Mouse (Mus musculus) CH12.LX (cell line): ENCODE data around the gene Rxfp4. TPM values are rescaled to one million over a fixed set of nuclear protein-coding genes. Genes with fewer than 3 reads are reported as not detected.

Source experiments
- DNase-seq: peaks from one replicate; pipeline ENCODE4 v3.0.0-alpha.2; 2013; ENCODE audit errors: extremely low read depth
- H3K27ac ChIP-seq: 2 replicates; pipeline ENCODE4 v1.5.1; 2012; ENCODE audit warnings: low read depth, mild to moderate bottlenecking, control low read depth, moderate library complexity; ENCODE audit not compliant: insufficient read depth
- H3K27me3 ChIP-seq: replicated peaks from 2 replicates; pipeline ENCODE3; 2012; ENCODE audit warnings: inconsistent platforms
- H3K36me3 ChIP-seq, 2 experiments: replicated peaks in 1 of 2; 2 replicates each; pipeline versions ENCODE3 to v1.6.1; 2012; ENCODE audit warnings: inconsistent platforms in 1 of 2, low read length in 1 of 2, mild to moderate bottlenecking in 1 of 2, mixed read lengths in 1 of 2, moderate library complexity in 1 of 2; ENCODE audit not compliant: control insufficient read depth in 1 of 2, insufficient read depth in 1 of 2
- H3K4me1 ChIP-seq, 2 experiments: 2 replicates each; pipeline ENCODE4 v1.6.1; 2012; ENCODE audit warnings: inconsistent platforms in 1 of 2, moderate library complexity in 1 of 2; ENCODE audit not compliant: insufficient read depth in 2 of 2, control insufficient read depth in 1 of 2
- H3K4me2 ChIP-seq: 2 replicates; pipeline ENCODE4 v1.6.1; 2012; ENCODE audit warnings: low read depth, mild to moderate bottlenecking, control low read depth; ENCODE audit not compliant: poor library complexity, insufficient read depth, severe bottlenecking
- H3K4me3 ChIP-seq, 3 experiments: fragments of 150-350 bp in 1 of 3; sonication (generic) in 1 of 3; replicated peaks in 1 of 3; 2 replicates each; pipeline versions ENCODE3 to v1.5.1; 2011 to 2012; ENCODE audit warnings: low read depth in 2 of 3, low read length in 2 of 3, mild to moderate bottlenecking in 2 of 3, moderate library complexity in 2 of 3, control low read depth in 1 of 3, improper control_type of control experiment in 1 of 3, inconsistent platforms in 1 of 3, mixed read lengths in 1 of 3; ENCODE audit not compliant: poor library complexity in 1 of 3
- H3K79me2 ChIP-seq: replicated peaks from 2 replicates; pipeline ENCODE4 v1.6.1; 2012; ENCODE audit warnings: mild to moderate bottlenecking, moderate library complexity; ENCODE audit not compliant: control insufficient read depth, poor library complexity, insufficient read depth, severe bottlenecking; ENCODE audit errors: extremely low read depth
- H3K9ac ChIP-seq: 2 replicates; pipeline ENCODE4 v1.6.1; 2012; ENCODE audit warnings: low read depth, mild to moderate bottlenecking, control low read depth, moderate library complexity; ENCODE audit not compliant: insufficient read depth
- H3K9me3 ChIP-seq: replicated peaks from 2 replicates; pipeline ENCODE3; 2012; ENCODE audit warnings: low read length, inconsistent platforms, mixed read lengths
- BHLHE40 ChIP-seq: IDR thresholded peaks from 2 replicates; pipeline ENCODE4 v1.6.1; 2011; ENCODE audit warnings: mild to moderate bottlenecking, low read depth, low read length, improper control_type of control experiment
- CHD1 ChIP-seq: IDR thresholded peaks from 2 replicates; pipeline ENCODE4 v1.6.1; 2012; ENCODE audit warnings: low read depth, low read length, improper control_type of control experiment, inconsistent platforms
- CHD2 ChIP-seq: IDR thresholded peaks from 2 replicates; pipeline ENCODE4 v1.6.1; 2011; ENCODE audit warnings: low read length, improper control_type of control experiment
- CTCF ChIP-seq, 2 experiments: IDR thresholded peaks in 1 of 2; conservative IDR thresholded peaks in 1 of 2; 2 replicates each; pipeline ENCODE4 v1.5.1; 2011 to 2012; ENCODE audit warnings: low read depth in 2 of 2, low read length in 2 of 2, improper control_type of control experiment in 1 of 2, inconsistent platforms in 1 of 2, mild to moderate bottlenecking in 1 of 2, moderate library complexity in 1 of 2
- E2F4 ChIP-seq: IDR thresholded peaks from 2 replicates; pipeline ENCODE4 v1.6.1; 2011; ENCODE audit warnings: low read depth, low read length, improper control_type of control experiment; ENCODE audit not compliant: insufficient replicate concordance
- ELF1 ChIP-seq: IDR thresholded peaks from 2 replicates; pipeline ENCODE4 v1.6.1; 2014; ENCODE audit warnings: low read depth, mild to moderate bottlenecking, inconsistent platforms, low read length, improper control_type of control experiment
- EP300 ChIP-seq: IDR thresholded peaks from 2 replicates; pipeline ENCODE4 v1.6.1; 2011; ENCODE audit warnings: low read length, improper control_type of control experiment
- ETS1 ChIP-seq: conservative IDR thresholded peaks from 2 replicates; pipeline ENCODE4 v1.6.1; 2012; ENCODE audit warnings: low read depth, mild to moderate bottlenecking, inconsistent platforms, low read length, improper control_type of control experiment, moderate library complexity
- GABPA ChIP-seq: IDR thresholded peaks from 2 replicates; pipeline ENCODE4 v1.6.1; 2012; ENCODE audit warnings: low read depth, low read length, improper control_type of control experiment, inconsistent platforms; ENCODE audit not compliant: insufficient replicate concordance
- IRF4 ChIP-seq: IDR thresholded peaks from 2 replicates; pipeline ENCODE4 v1.6.1; 2014; ENCODE audit warnings: low read depth, mild to moderate bottlenecking, inconsistent platforms, low read length, improper control_type of control experiment
- JUN ChIP-seq: IDR thresholded peaks from 2 replicates; pipeline ENCODE4 v1.6.1; 2011; ENCODE audit warnings: low read depth, mild to moderate bottlenecking, low read length, improper control_type of control experiment, moderate library complexity; ENCODE audit not compliant: insufficient read depth
- JUND ChIP-seq: conservative IDR thresholded peaks from 2 replicates; pipeline ENCODE4 v1.6.1; 2011; ENCODE audit warnings: low read depth, low read length, improper control_type of control experiment
- KAT2A ChIP-seq: IDR thresholded peaks from 2 replicates; pipeline ENCODE4 v1.6.1; 2012; ENCODE audit warnings: low read length, improper control_type of control experiment, inconsistent platforms; ENCODE audit not compliant: insufficient replicate concordance
- MAFK ChIP-seq: IDR thresholded peaks from 2 replicates; pipeline ENCODE4 v1.6.1; 2011; ENCODE audit warnings: low read length, improper control_type of control experiment; ENCODE audit not compliant: insufficient replicate concordance
- MAX ChIP-seq: IDR thresholded peaks from 2 replicates; pipeline ENCODE4 v1.6.1; 2011; ENCODE audit warnings: low read length, improper control_type of control experiment
- MAZ ChIP-seq: IDR thresholded peaks from 2 replicates; pipeline ENCODE4 v1.6.1; 2012; ENCODE audit warnings: low read depth, mild to moderate bottlenecking, inconsistent platforms, low read length, improper control_type of control experiment, moderate library complexity
- MEF2A ChIP-seq: IDR thresholded peaks from 2 replicates; pipeline ENCODE4 v1.6.1; 2014; ENCODE audit warnings: low read depth, mild to moderate bottlenecking, inconsistent platforms, low read length, improper control_type of control experiment, borderline replicate concordance
- MXI1 ChIP-seq: IDR thresholded peaks from 2 replicates; pipeline ENCODE4 v1.6.1; 2011; ENCODE audit warnings: mild to moderate bottlenecking, low read depth, low read length, improper control_type of control experiment
- MYC ChIP-seq: IDR thresholded peaks from 2 replicates; pipeline ENCODE4 v1.6.1; 2011; ENCODE audit warnings: low read depth, mild to moderate bottlenecking, improper control_type of control experiment, low read length
- NELFE ChIP-seq: IDR thresholded peaks from 2 replicates; pipeline ENCODE4 v1.6.1; 2011; ENCODE audit warnings: low read depth, low read length, improper control_type of control experiment
- NRF1 ChIP-seq: IDR thresholded peaks from 2 replicates; pipeline ENCODE4 v1.6.1; 2014; ENCODE audit warnings: low read depth, mild to moderate bottlenecking, inconsistent platforms, low read length, improper control_type of control experiment, moderate library complexity
- PAX5 ChIP-seq: IDR thresholded peaks from 2 replicates; pipeline ENCODE4 v1.6.1; 2012; ENCODE audit warnings: low read length, inconsistent platforms, mixed read lengths
- POLR2A ChIP-seq: IDR thresholded peaks from 2 replicates; pipeline ENCODE4 v1.6.1; 2011; ENCODE audit warnings: low read depth, mild to moderate bottlenecking, improper control_type of control experiment, low read length
- POLR2AphosphoS2 ChIP-seq: IDR thresholded peaks from 2 replicates; pipeline ENCODE4 v1.6.1; 2011; ENCODE audit warnings: low read depth, low read length, improper control_type of control experiment
- RAD21 ChIP-seq: IDR thresholded peaks from 2 replicates; pipeline ENCODE4 v1.6.1; 2011; ENCODE audit warnings: low read depth, mild to moderate bottlenecking, low read length, improper control_type of control experiment, moderate library complexity
- RCOR1 ChIP-seq: conservative IDR thresholded peaks from 2 replicates; pipeline ENCODE4 v1.6.1; 2012; ENCODE audit warnings: low read depth, mild to moderate bottlenecking, inconsistent platforms, low read length, improper control_type of control experiment
- SIN3A ChIP-seq: IDR thresholded peaks from 2 replicates; pipeline ENCODE4 v1.6.1; 2012; ENCODE audit warnings: low read length, improper control_type of control experiment, inconsistent platforms
- SMC3 ChIP-seq: IDR thresholded peaks from 2 replicates; pipeline ENCODE4 v1.6.1; 2011; ENCODE audit warnings: low read depth, low read length, improper control_type of control experiment
- TBP ChIP-seq: conservative IDR thresholded peaks from 2 replicates; pipeline ENCODE4 v1.6.1; 2011; ENCODE audit warnings: low read depth, low read length, improper control_type of control experiment
- TCF12 ChIP-seq: IDR thresholded peaks from 2 replicates; pipeline ENCODE4 v1.6.1; 2014; ENCODE audit warnings: low read depth, mild to moderate bottlenecking, inconsistent platforms, low read length, improper control_type of control experiment
- UBTF ChIP-seq: IDR thresholded peaks from 2 replicates; pipeline ENCODE4 v1.6.1; 2012; ENCODE audit warnings: low read depth, mild to moderate bottlenecking, inconsistent platforms, low read length, improper control_type of control experiment, moderate library complexity
- USF1 ChIP-seq: IDR thresholded peaks from 2 replicates; pipeline ENCODE4 v1.6.1; 2014; ENCODE audit warnings: low read depth, mild to moderate bottlenecking, inconsistent platforms, low read length, improper control_type of control experiment
- USF2 ChIP-seq: conservative IDR thresholded peaks from 2 replicates; pipeline ENCODE4 v1.6.1; 2011; ENCODE audit warnings: low read depth, low read length, improper control_type of control experiment
- ZC3H11A ChIP-seq: IDR thresholded peaks from 2 replicates; pipeline ENCODE4 v1.6.1; 2012; ENCODE audit warnings: low read depth, mild to moderate bottlenecking, inconsistent platforms, low read length, improper control_type of control experiment
- ZKSCAN1 ChIP-seq: IDR thresholded peaks from 2 replicates; pipeline ENCODE4 v1.6.1; 2012; ENCODE audit warnings: low read depth, inconsistent platforms, low read length, improper control_type of control experiment, borderline replicate concordance
- ZMIZ1 ChIP-seq: IDR thresholded peaks from 2 replicates; pipeline ENCODE4 v1.6.1; 2012; ENCODE audit warnings: low read depth, mild to moderate bottlenecking, inconsistent platforms, low read length, improper control_type of control experiment
- ZNF384 ChIP-seq: IDR thresholded peaks from 2 replicates; pipeline ENCODE4 v1.6.1; 2012; ENCODE audit warnings: low read depth, low read length, improper control_type of control experiment, inconsistent platforms
- dilution Hi-C: fragments of 300-500 bp; cut with MboI; formaldehyde crosslinking; loops from 2 replicates; pipeline ENCODE4 v1.14.3; 2020; ENCODE audit warnings: low sequenced_read_pairs; ENCODE audit not compliant: extremely low pct_unique_long_range_greater_than_20kb, extremely low pct_ligation_motif_present
- in situ Hi-C: fragments of 300-500 bp; cut with MboI; formaldehyde crosslinking; loops from 3 replicates; pipeline ENCODE4 v1.14.3; 2019; ENCODE audit warnings: low sequenced_read_pairs, low pct_ligation_motif_present, low pct_unique_long_range_greater_than_20kb, mixed read lengths
- polyA plus RNA-seq: library from polyadenylated mRNA; unstranded; fragments of >175 nt; gene quantifications from 2 replicates; pipeline ENCODE4 v1.2.1, GENCODE M21; 2012; ENCODE audit warnings: low read depth; ENCODE audit not compliant: insufficient read length
- total RNA-seq, 2 experiments: library from RNA; depleted of rRNA; stranded (reverse); fragments of 300-350 nt in 1 of 2; fragments of >200 nt in 1 of 2; gene quantifications; 2 replicates each; pipeline ENCODE4 v1.2.3; 2012 to 2014

Gene Rxfp4
- total and polyA plus RNA-seq, 3 experiments, result not detected

DNA sequence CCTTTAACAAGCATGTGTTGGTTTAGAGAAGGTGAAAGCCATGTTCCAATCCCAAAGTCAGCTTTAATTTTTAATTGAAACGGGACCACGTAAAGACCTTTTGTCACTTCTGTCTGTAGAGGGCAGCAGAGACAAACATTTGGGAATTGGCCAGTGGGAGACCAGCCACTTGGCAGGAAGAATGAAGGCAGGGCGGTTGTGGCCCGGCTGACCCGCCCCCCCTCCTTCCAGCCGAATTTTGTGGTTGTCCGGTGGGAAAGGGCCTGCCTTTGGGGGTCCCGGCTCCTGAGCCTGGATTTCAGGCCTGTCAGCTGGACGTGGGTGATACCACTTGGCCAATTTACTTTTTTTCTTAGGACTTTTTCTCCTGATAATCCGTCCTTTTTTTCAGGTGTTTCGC is 24.5 kb upstream of the Rxfp4 start:
- Histone ChIP-seq H3K9me3 (no peaks in the 10 kb centered on the region), H3K27ac (no peak overlapping the region), H3K36me3 (no peaks in the 10 kb centered on the region), H3K9ac (peak overlapping the region; percentile 83), H3K4me2 (peak overlapping the region; percentile 85), H3K79me2 (no peaks in the 10 kb centered on the region), H3K4me1 (peaks cover 2 to 11% of the 10 kb centered on the region in 2 experiments; a peak in 3 of 4 replicates), H3K4me3 (peak overlapping the region; percentile 44 to 59 (median 45)), H3K27me3 (no peaks in the 10 kb centered on the region)
- dilution Hi-C loops, result no loop called here
- in situ Hi-C loops, result loop anchor here (25.0 kb wide), 1 partner anchor 185 kb away; no protein-coding TSS in a partner anchor
- peak; percentile 85 for DNase-seq
- TF ChIP-seq TCF12, result 0 out of 2 replicates have a peak, but pooled peaks have one; percentile 9
- no peak for TF ChIP-seq BHLHE40
- no peak for TF ChIP-seq MAX
- no peak for TF ChIP-seq JUN
- no peak for TF ChIP-seq MAZ
- TF ChIP-seq ZNF384, result no peak
- no peak for TF ChIP-seq EP300
- peak; percentile 77 for TF ChIP-seq SMC3
- TF ChIP-seq SIN3A, result 0 out of 2 replicates have a peak, but pooled peaks have one; percentile 26
- no peak for TF ChIP-seq CHD2
- TF ChIP-seq MYC, result no peak
- TF ChIP-seq UBTF, result no peak
- peak; percentile 36 to 93 for TF ChIP-seq CTCF (conservative IDR thresholded peaks at IDR 0.05 in 1 of 2, IDR thresholded peaks at IDR 0.05 in 1 of 2; ENCODE audit: low read depth in 2 of 2, low read length in 2 of 2)
- TF ChIP-seq USF2, result no peak
- TF ChIP-seq ETS1, result no peak
- TF ChIP-seq POLR2A, result no peak
- TF ChIP-seq IRF4, result no peak; the same call in 1 of the 2 replicates
- TF ChIP-seq ZC3H11A, result peak; percentile 36; the same call in 1 of the 2 replicates
- TF ChIP-seq ZKSCAN1, result no peak
- 0 out of 2 replicates have a peak, but pooled peaks have one; percentile 28 for TF ChIP-seq NRF1
- TF ChIP-seq NELFE, result 0 out of 2 replicates have a peak, but pooled peaks have one; percentile 21
- TF ChIP-seq MXI1, result peak; percentile 43; the same call in 1 of the 2 replicates
- TF ChIP-seq E2F4, result no peak
- no peak for TF ChIP-seq USF1
- peak; percentile 38; the same call in 1 of the 2 replicates for TF ChIP-seq MEF2A
- no peak for TF ChIP-seq ELF1
- TF ChIP-seq JUND, result no peak
- TF ChIP-seq TBP, result no peak
- TF ChIP-seq GABPA, result no peak
- TF ChIP-seq RCOR1, result no peak
- TF ChIP-seq PAX5, result no peak
- no peak for TF ChIP-seq CHD1
- no peak for TF ChIP-seq MAFK
- TF ChIP-seq KAT2A, result no peak
- no peak for TF ChIP-seq POLR2AphosphoS2
- no peak for TF ChIP-seq ZMIZ1
- TF ChIP-seq RAD21, result peak; percentile 94
